Mouse (Mus musculus): ENCODE results near the gene Nhsl2.

The Nhsl2 gene

GRCm38 (mm10) chrX:102042386-102042785 lies 193.2 kb downstream of the Nhsl2 start:
- peak in 1 of 2 experiments; percentile 33 for DNase-seq (ENCODE audit: low spot score in 2 of 2)

- DNase-seq (ENCODE audit: low spot score in 2 of 2), result peak in 1 of 2 experiments; percentile 50
These were observed 201.4 kb downstream of the Nhsl2 start for GRCm38 (mm10) chrX:102050552-102050951.

GRCm38 (mm10) chrX:102051225-102051624 lies 202.0 kb downstream of the Nhsl2 start:
- DNase-seq (ENCODE audit: low spot score in 2 of 2), result peak in 1 of 2 experiments; percentile 44

- peak in 1 of 2 experiments; percentile 10 for DNase-seq (ENCODE audit: low spot score in 2 of 2)
These were observed 204.2 kb downstream of the Nhsl2 start for GRCm38 (mm10) chrX:102053371-102053770.

GRCm38 (mm10) chrX:102054009-102054408 lies 204.8 kb downstream of the Nhsl2 start:
- DNase-seq (ENCODE audit: low spot score in 2 of 2), result no peak

- peak in 1 of 2 experiments; percentile 33 for DNase-seq (ENCODE audit: low spot score in 2 of 2)
These were observed 210.3 kb downstream of the Nhsl2 start for GRCm38 (mm10) chrX:102059437-102059836.

- peak in 1 of 2 experiments; percentile 55 for DNase-seq (ENCODE audit: low spot score in 2 of 2)
These were observed 211.1 kb downstream of the Nhsl2 start for GRCm38 (mm10) chrX:102060243-102060642.

- DNase-seq (ENCODE audit: low spot score in 2 of 2), result peak; percentile 17 to 58
These were observed 211.7 kb downstream of the Nhsl2 start for GRCm38 (mm10) chrX:102060891-102061290.

- peak in 1 of 2 experiments; percentile 50 for DNase-seq (ENCODE audit: low spot score in 2 of 2)
These were observed 214.9 kb downstream of the Nhsl2 start for GRCm38 (mm10) chrX:102064062-102064461.

- peak in 1 of 2 experiments; percentile 51 for DNase-seq (ENCODE audit: low spot score in 2 of 2)
These were observed 216.1 kb downstream of the Nhsl2 start for GRCm38 (mm10) chrX:102065213-102065775.

- peak; percentile 47 to 78 for DNase-seq (ENCODE audit: low spot score in 2 of 2)
These were observed 216.9 kb downstream of the Nhsl2 start for GRCm38 (mm10) chrX:102066134-102066533.

GRCm38 (mm10) chrX:102067118-102067517 lies 217.9 kb downstream of the Nhsl2 start:
- DNase-seq (ENCODE audit: low spot score in 2 of 2), result peak in 1 of 2 experiments; percentile 41

- DNase-seq (ENCODE audit: low spot score in 2 of 2), result peak in 1 of 2 experiments; percentile 54
These were observed 219.8 kb downstream of the Nhsl2 start for GRCm38 (mm10) chrX:102068811-102069540.

- peak; percentile 63 to 76 for DNase-seq (ENCODE audit: low spot score in 2 of 2)
These were observed 221.6 kb downstream of the Nhsl2 start, which contains the start of gene Rtl5 for GRCm38 (mm10) chrX:102070591-102071471. Rtl5 (minus strand) TSS chrX:102071304.

GRCm38 (mm10) chrX:102071517-102071916 lies 222.3 kb downstream of the Nhsl2 start:
- DNase-seq (ENCODE audit: low spot score in 2 of 2), result no peak

GRCm38 (mm10) chrX:102073605-102074325 lies 224.6 kb downstream of the Nhsl2 start:
- peak in 1 of 2 experiments; percentile 56 for DNase-seq (ENCODE audit: low spot score in 2 of 2)

GRCm38 (mm10) chrX:102074435-102074834 lies 225.2 kb downstream of the Nhsl2 start:
- DNase-seq (ENCODE audit: low spot score in 2 of 2), result peak in 1 of 2 experiments; percentile 57

GRCm38 (mm10) chrX:102075158-102075557 lies 226.0 kb downstream of the Nhsl2 start:
- peak in 1 of 2 experiments; percentile 34 for DNase-seq (ENCODE audit: low spot score in 2 of 2)

- DNase-seq (ENCODE audit: low spot score in 2 of 2), result peak in 1 of 2 experiments; percentile 56
These were observed 227.9 kb downstream of the Nhsl2 start for GRCm38 (mm10) chrX:102076886-102077765.

GRCm38 (mm10) chrX:102081076-102081475 lies 231.9 kb downstream of the Nhsl2 start:
- DNase-seq (ENCODE audit: low spot score in 2 of 2), result no peak

Data from urinary bladder, postnatal 4 days (tissue).